Mouse (Mus musculus) hematopoietic stem cell, adult 5-6 weeks (primary cell): ENCODE results near the gene Magea10. TPM values are rescaled to one million over a fixed set of nuclear protein-coding genes. Genes with fewer than 3 reads are reported as not detected.

ENCODE experiments used
- ATAC-seq, 2 experiments: fragments of 125-278 bp in 1 of 2; replicated peaks in 1 of 2; 2 replicates each; pipeline ENCODE4 v1.8.0; 2016 to 2017; ENCODE audit warnings: inconsistent platforms in 2 of 2, mild to moderate bottlenecking in 2 of 2, moderate number of reproducible peaks in 2 of 2, low read depth in 1 of 2, moderate TSS enrichment in 1 of 2; ENCODE audit not compliant: low FRiP score in 2 of 2, poor library complexity in 2 of 2, severe bottlenecking in 2 of 2, insufficient read depth in 1 of 2, low TSS enrichment in 1 of 2
- total RNA-seq: library from RNA; stranded (forward); fragments of 172-1452, 232-1000 nt; gene quantifications from 2 replicates; pipeline ENCODE4 v1.2.3, GENCODE M21; 2017

Gene Magea10
- total RNA-seq, result not detected in 2 replicates

GRCm38 (mm10) chrX:72386758-72387157 is at the start of gene Magea10:
Magea10 (minus strand) TSS chrX:72386858.
- no peak for ATAC-seq

GRCm38 (mm10) chrX:72381972-72382371 is 4.7 kb downstream of the Magea10 start:
- no peak for ATAC-seq

Other genes with a start within 250 kb of the Magea10 start
- not detected in 2 replicates for gene Magea4, start 164.8 kb downstream of the Magea10 start, total RNA-seq
- gene Gabre, start 112.1 kb downstream of the Magea10 start, total RNA-seq, result 0.25 and 5.6 TPM in 2 replicates